Mouse (Mus musculus): Measurements from ENCODE around the gene Tor2a. TPM values are rescaled to one million over a fixed set of nuclear protein-coding genes. Genes with fewer than 3 reads are reported as not detected.

The Tor2a gene
- total and polyA plus RNA-seq, 3 experiments: 54.7 to 62.2 TPM; not detected in 1

DNA sequence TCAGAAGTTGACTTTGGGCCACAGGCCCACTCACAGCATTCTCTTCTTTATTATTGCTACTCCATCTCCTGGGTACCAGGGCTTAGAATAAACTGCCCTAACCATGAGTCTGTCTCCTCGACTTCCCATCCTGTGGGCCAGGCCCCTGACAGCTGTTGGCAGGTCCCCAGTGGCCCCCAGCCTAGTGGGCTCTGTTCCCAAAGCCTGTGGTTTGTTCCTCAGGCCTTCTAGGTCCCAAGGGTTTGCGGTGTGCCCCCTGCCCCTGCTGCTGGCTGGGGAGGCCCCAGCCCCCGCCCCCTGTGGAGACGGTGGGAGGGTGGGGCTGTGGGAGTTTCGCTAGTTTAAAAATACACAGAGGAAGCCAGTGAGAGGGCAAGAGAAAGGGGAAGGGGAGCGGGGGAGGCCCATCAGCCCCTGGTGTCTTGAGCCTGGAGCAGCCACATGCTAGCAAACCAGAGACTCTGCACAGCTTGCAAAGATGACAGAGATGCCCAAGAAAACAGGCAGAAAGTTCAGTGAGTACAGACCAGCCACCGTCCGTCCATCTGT is 36.3 kb upstream of the Tor2a start, which contains the start of gene Sh2d3c:
TSS of gene Sh2d3c (plus strand) at position 375 of the 549 bp plus-strand sequence.
- no peak for DNase-seq (ENCODE audit: low read depth, low spot score)
- Histone ChIP-seq H3K79me2 (ENCODE audit: control insufficient read depth, insufficient read depth, low read length, poor library complexity) (no peaks in the 10 kb centered on the region), H3K9ac (ENCODE audit: control insufficient read depth, low read depth, low read length, poor library complexity, severe bottlenecking) (no peak within 1 kb of the TSS), H3K36me3 (ENCODE audit: control insufficient read depth in 1 of 2, insufficient read depth in 2 of 2, low read length in 2 of 2) (no peaks in the 10 kb centered on the region; a peak in 1 of 4 replicates), H3K4me3 (ENCODE audit: control insufficient read depth in 1 of 2, insufficient read depth in 1 of 2, low read depth in 2 of 2, low read length in 2 of 2) (0 out of 4 replicates have a peak within 1 kb of the TSS, but pooled peaks of 1 of the 2 experiments have one; percentile 4), H3K4me1 (ENCODE audit: control insufficient read depth in 1 of 2, insufficient read depth in 2 of 2, low read length in 2 of 2) (peaks cover 0 to 5% of the 10 kb centered on the region in 2 experiments; a peak in 1 of 4 replicates), H3K27me3 (ENCODE audit: control insufficient read depth in 1 of 2, insufficient read depth in 2 of 2, low read length in 2 of 2) (no peaks in the 10 kb centered on the region), H3K9me3 (replicated peaks; ENCODE audit: insufficient read depth, low read length) (no peaks in the 10 kb centered on the region), H3K27ac (ENCODE audit: control insufficient read depth, low read depth, low read length) (no peak within 1 kb of the TSS)
- TF ChIP-seq JUND (IDR thresholded peaks at IDR 0.05; ENCODE audit: low read depth, low read length) (no peak), ZKSCAN1 (IDR thresholded peaks at IDR 0.05; ENCODE audit: low read depth, low read length) (no peak), MXI1 (IDR thresholded peaks at IDR 0.05; ENCODE audit: low read depth, low read length) (no peak), SIN3A (IDR thresholded peaks at IDR 0.05; ENCODE audit: low read length) (no peak), TCF12 (IDR thresholded peaks at IDR 0.05; ENCODE audit: low read depth, low read length) (no peak), MEF2A (IDR thresholded peaks at IDR 0.05; ENCODE audit: extremely low read depth, insufficient replicate concordance, low read depth, low read length, poor library complexity, severe bottlenecking) (no peak), POLR2A (IDR thresholded peaks at IDR 0.05; ENCODE audit: control insufficient read depth in 1 of 2, insufficient read depth in 1 of 2, low read depth in 1 of 2, low read length in 2 of 2, poor library complexity in 1 of 2) (no peak), ZMIZ1 (IDR thresholded peaks at IDR 0.05; ENCODE audit: low read depth, low read length) (no peak), RAD21 (IDR thresholded peaks at IDR 0.05; ENCODE audit: low read depth, low read length) (no peak), NELFE (IDR thresholded peaks at IDR 0.05; ENCODE audit: low read depth, low read length) (no peak), USF1 (IDR thresholded peaks at IDR 0.05; ENCODE audit: low read depth, low read length) (no peak)

DNA sequence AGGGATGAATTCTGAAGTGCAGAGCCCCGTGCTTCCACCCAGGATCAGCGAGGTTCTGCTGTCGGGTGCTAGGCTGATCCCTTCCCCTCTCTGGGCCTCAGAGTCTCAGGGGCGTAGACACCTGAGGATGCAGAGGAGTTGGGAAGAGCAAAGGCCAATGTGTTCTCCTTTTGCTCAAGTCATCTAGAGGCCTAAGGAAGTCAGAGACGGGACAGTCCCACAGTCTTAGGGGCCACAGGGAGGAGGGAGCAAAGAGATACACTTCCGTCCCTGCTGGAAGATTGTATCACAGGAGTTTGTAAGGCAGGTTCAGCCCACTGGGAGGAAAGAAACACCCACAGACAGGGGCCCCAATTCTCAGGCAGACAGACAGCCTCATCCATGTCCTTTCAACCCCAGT is 35.0 kb upstream of the Tor2a start:
- H3K36me3 ChIP-seq (ENCODE audit: control insufficient read depth in 1 of 2, insufficient read depth in 2 of 2, low read length in 2 of 2): no peaks in the 10 kb centered on the region; a peak in 1 of 4 replicates
- DNase-seq (ENCODE audit: low read depth, low spot score): no peak
- H3K9me3 ChIP-seq (replicated peaks; ENCODE audit: insufficient read depth, low read length): no peaks in the 10 kb centered on the region
- no peak for TF ChIP-seq POLR2A (IDR thresholded peaks at IDR 0.05; ENCODE audit: control insufficient read depth in 1 of 2, insufficient read depth in 1 of 2, low read depth in 1 of 2, low read length in 2 of 2, poor library complexity in 1 of 2)
- TF ChIP-seq EP300 (IDR thresholded peaks at IDR 0.05; ENCODE audit: low read depth in 1 of 2, low read length in 2 of 2): no peak
- TF ChIP-seq GATA1 (IDR thresholded peaks at IDR 0.05; ENCODE audit: low read depth, low read length): no peak
- no peak for TF ChIP-seq TAL1 (IDR thresholded peaks at IDR 0.05; ENCODE audit: low read length)
- no peak for TF ChIP-seq CHD1 (IDR thresholded peaks at IDR 0.05; ENCODE audit: low read depth, low read length)
- TF ChIP-seq POLR2AphosphoS5 (IDR thresholded peaks at IDR 0.05; ENCODE audit: borderline replicate concordance, low read depth, low read length): no peak
- H3K27me3 ChIP-seq (ENCODE audit: control insufficient read depth in 1 of 2, insufficient read depth in 2 of 2, low read length in 2 of 2): no peaks in the 10 kb centered on the region
- no peak overlapping the region for H3K9ac ChIP-seq (ENCODE audit: control insufficient read depth, low read depth, low read length, poor library complexity, severe bottlenecking)
- no peaks in the 10 kb centered on the region for H3K79me2 ChIP-seq (ENCODE audit: control insufficient read depth, insufficient read depth, low read length, poor library complexity)
- no peak overlapping the region for H3K27ac ChIP-seq (ENCODE audit: control insufficient read depth, low read depth, low read length)
- peaks cover 0 to 6% of the 10 kb centered on the region in 2 experiments; a peak in 1 of 4 replicates for H3K4me1 ChIP-seq (ENCODE audit: control insufficient read depth in 1 of 2, insufficient read depth in 2 of 2, low read length in 2 of 2)
- no peak overlapping the region for H3K4me3 ChIP-seq (ENCODE audit: control insufficient read depth in 1 of 2, insufficient read depth in 1 of 2, low read depth in 2 of 2, low read length in 2 of 2)
